Mouse (Mus musculus) midbrain, embryonic 14.5 days (tissue): ENCODE measurements around the gene Rdh9. TPM values are rescaled to one million over a fixed set of nuclear protein-coding genes. Genes with fewer than 3 reads are reported as not detected.

Source experiments
- ATAC-seq: fragments of 200-750 bp; cut with Nextera tagmentation; 2 replicates; pipeline ENCODE4 v1.8.0; 2017; ENCODE audit warnings: moderate number of reproducible peaks, moderate library complexity; ENCODE audit not compliant: low FRiP score, low TSS enrichment
- DNase-seq: peaks from one replicate; pipeline ENCODE4 v3.0.0-alpha.2; 2015
- H3K27ac ChIP-seq: fragments of 300-500 bp; sonication (generic); replicated peaks from 2 replicates; pipeline ENCODE4 v1.5.1; 2014; ENCODE audit warnings: mild to moderate bottlenecking, low read depth, low read length, moderate library complexity
- H3K27me3 ChIP-seq: fragments of 300-500 bp; sonication (generic); 2 replicates; pipeline ENCODE4 v1.6.1; 2014; ENCODE audit warnings: low read length, control low read depth, mixed read lengths; ENCODE audit not compliant: control insufficient read depth, insufficient read depth
- H3K36me3 ChIP-seq: fragments of 300-500 bp; sonication (generic); 2 replicates; pipeline ENCODE4 v1.6.1; 2014; ENCODE audit warnings: low read length, control low read depth; ENCODE audit not compliant: control insufficient read depth, insufficient read depth
- H3K4me1 ChIP-seq: fragments of 300-500 bp; sonication (generic); 2 replicates; pipeline ENCODE4 v1.6.1; 2014; ENCODE audit warnings: mild to moderate bottlenecking, antibody characterized with exemption, low read length, control low read depth; ENCODE audit not compliant: control insufficient read depth, insufficient read depth
- H3K4me2 ChIP-seq: fragments of 300-500 bp; sonication (generic); 2 replicates; pipeline ENCODE4 v1.6.1; 2014; ENCODE audit warnings: mild to moderate bottlenecking, low read length, moderate library complexity
- H3K4me3 ChIP-seq: fragments of 300-500 bp; sonication (generic); replicated peaks from 2 replicates; pipeline ENCODE4 v1.5.1; 2014; ENCODE audit warnings: low read depth, low read length
- H3K9ac ChIP-seq: fragments of 300-500 bp; sonication (generic); replicated peaks from 2 replicates; pipeline ENCODE4 v1.6.1; 2014; ENCODE audit warnings: mild to moderate bottlenecking, low read length, moderate library complexity
- H3K9me3 ChIP-seq: fragments of 300-500 bp; sonication (generic); 2 replicates; pipeline ENCODE4 v1.6.1; 2016; ENCODE audit warnings: low read length, control low read depth, mixed read lengths; ENCODE audit not compliant: control insufficient read depth
- WGBS: fragments of 180-500 bp; shearing (Covaris S2); extraction: QIAGEN DNeasy Blood & Tissue Kit; methylation state at CpG from one replicate; pipeline ENCODE4 v1.1.7; 2014; 5-methylcytosine and 5-hydroxymethylcytosine counted together
- polyA plus RNA-seq: library from polyadenylated mRNA; unstranded; fragments of >200 nt; fragmentation: Nextera tagmentation; extraction: Ambion mirVana; gene quantifications from 2 replicates; pipeline ENCODE4 v1.2.1, GENCODE M21; 2014

Rdh9 gene
- polyA plus RNA-seq, 1 experiment from 2014 or later: 0.22 TPM

- DNase-seq (peak; percentile 60), ATAC-seq (no peak)
- no peak overlapping the region for H3K4me3 ChIP-seq
- peaks cover 12% of the 10 kb centered on the region for H3K4me1 ChIP-seq
- no peaks in the 10 kb centered on the region for H3K9me3 ChIP-seq
- H3K4me2 ChIP-seq: peak overlapping the region; percentile 72
- no peak overlapping the region for H3K9ac ChIP-seq
- H3K36me3 ChIP-seq: peaks cover 19% of the 10 kb centered on the region
- no peaks in the 10 kb centered on the region for H3K27me3 ChIP-seq
- no peak overlapping the region for H3K27ac ChIP-seq
- 57% methylated on average over 13 of the region's 13 CpGs for WGBS
Observed at GRCm38 (mm10) chr10:127738151-127738882, 37.9 kb upstream of the Rdh9 start.

DNA sequence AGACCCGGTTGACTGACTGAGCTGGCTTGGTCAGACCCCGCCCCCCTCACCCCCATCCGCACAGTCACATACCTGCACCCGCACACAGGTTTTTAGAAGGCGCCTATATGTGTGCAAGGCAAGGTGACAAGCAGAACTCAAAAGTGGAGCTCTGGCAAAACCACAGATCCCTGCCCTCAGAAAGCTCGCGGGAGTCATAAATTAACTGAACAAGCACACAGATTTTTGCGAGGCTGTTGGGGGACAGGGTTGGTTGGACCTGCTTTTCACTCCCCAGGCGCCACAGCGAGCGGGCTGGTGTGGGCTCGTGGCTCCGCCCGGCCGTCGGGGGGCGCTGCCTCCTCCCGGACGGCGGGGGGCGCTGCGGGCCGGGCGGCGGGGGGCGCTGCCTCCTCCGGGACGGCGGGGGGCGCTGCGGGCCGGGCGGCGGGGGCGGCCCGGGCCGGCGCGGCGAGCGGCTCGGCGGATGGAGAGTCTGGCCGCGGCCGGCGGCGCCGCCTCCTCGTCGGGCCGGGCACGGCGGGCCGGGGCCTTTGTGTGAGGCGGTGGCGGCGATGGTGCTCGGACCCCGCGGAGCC is 37.0 kb upstream of the Rdh9 start, which contains the start of gene Zbtb39:
Gene Zbtb39, plus strand, starts transcription at position 456 of the 578 bp plus-strand sequence.
- Histone ChIP-seq H3K4me1 (peaks cover 12% of the 10 kb centered on the region), H3K9me3 (no peaks in the 10 kb centered on the region), H3K4me2 (peak within 1 kb of the TSS; percentile 72)

GRCm38 (mm10) chr10:127739661-127740161 is 36.5 kb upstream of the Rdh9 start:
- DNase-seq (peak; percentile 61), ATAC-seq (peak; percentile 80)
- no peaks in the 10 kb centered on the region for H3K9me3 ChIP-seq
- no peaks in the 10 kb centered on the region for H3K27me3 ChIP-seq
- peaks cover 12% of the 10 kb centered on the region for H3K4me1 ChIP-seq
- H3K4me2 ChIP-seq: peak overlapping the region; percentile 72
- peaks cover 33% of the 10 kb centered on the region for H3K36me3 ChIP-seq
- peak overlapping the region; percentile 84 for H3K27ac ChIP-seq
- peak overlapping the region; percentile 92 for H3K4me3 ChIP-seq
- peak overlapping the region; percentile 98 for H3K9ac ChIP-seq
- WGBS: under 1% methylated on average over 39 of the region's 55 CpGs

More for the DNA sequence above, 37.0 kb upstream of the Rdh9 start, which contains the start of gene Zbtb39:
- WGBS: 1% methylated on average over 47 of the region's 61 CpGs
- peak within 1 kb of the TSS; percentile 92 for H3K4me3 ChIP-seq
- peak within 1 kb of the TSS; percentile 98 for H3K9ac ChIP-seq
- no peaks in the 10 kb centered on the region for H3K27me3 ChIP-seq
- peaks cover 28% of the 10 kb centered on the region for H3K36me3 ChIP-seq
- DNase-seq: peak; percentile 89
- ATAC-seq: peak; percentile 86
- peak within 1 kb of the TSS; percentile 84 for H3K27ac ChIP-seq

GRCm38 (mm10) chr10:127744661-127745060 is 31.5 kb upstream of the Rdh9 start:
- 66% methylated on average over 5 of the region's 5 CpGs for WGBS
- Histone ChIP-seq H3K36me3 (peaks cover 69% of the 10 kb centered on the region), H3K9ac (no peak overlapping the region), H3K27ac (no peak overlapping the region), H3K4me1 (peaks cover 12% of the 10 kb centered on the region), H3K9me3 (no peaks in the 10 kb centered on the region), H3K4me3 (no peak overlapping the region), H3K4me2 (no peak overlapping the region), H3K27me3 (no peaks in the 10 kb centered on the region)
- no peak for ATAC-seq
- peak; percentile 51 for DNase-seq

GRCm38 (mm10) chr10:127745886-127746285 is 30.3 kb upstream of the Rdh9 start:
- H3K36me3 ChIP-seq: peaks cover 69% of the 10 kb centered on the region
- H3K27ac ChIP-seq: no peak overlapping the region
- H3K27me3 ChIP-seq: no peaks in the 10 kb centered on the region
- H3K4me2 ChIP-seq: no peak overlapping the region
- H3K9me3 ChIP-seq: no peaks in the 10 kb centered on the region
- ATAC-seq (no peak), DNase-seq (no peak)
- WGBS: 87% methylated on average over 5 of the region's 5 CpGs
- no peak overlapping the region for H3K9ac ChIP-seq
- peaks cover 2% of the 10 kb centered on the region for H3K4me1 ChIP-seq
- H3K4me3 ChIP-seq: no peak overlapping the region

GRCm38 (mm10) chr10:127747254-127747653 is 28.9 kb upstream of the Rdh9 start:
- no peak overlapping the region for H3K4me2 ChIP-seq
- WGBS: 97% methylated on average over 8 of the region's 8 CpGs
- no peaks in the 10 kb centered on the region for H3K27me3 ChIP-seq
- H3K36me3 ChIP-seq: peaks cover 61% of the 10 kb centered on the region
- no peaks in the 10 kb centered on the region for H3K9me3 ChIP-seq
- no peak overlapping the region for H3K9ac ChIP-seq
- DNase-seq (no peak), ATAC-seq (no peak)
- no peak overlapping the region for H3K27ac ChIP-seq
- no peak overlapping the region for H3K4me3 ChIP-seq
- no peaks in the 10 kb centered on the region for H3K4me1 ChIP-seq

DNA sequence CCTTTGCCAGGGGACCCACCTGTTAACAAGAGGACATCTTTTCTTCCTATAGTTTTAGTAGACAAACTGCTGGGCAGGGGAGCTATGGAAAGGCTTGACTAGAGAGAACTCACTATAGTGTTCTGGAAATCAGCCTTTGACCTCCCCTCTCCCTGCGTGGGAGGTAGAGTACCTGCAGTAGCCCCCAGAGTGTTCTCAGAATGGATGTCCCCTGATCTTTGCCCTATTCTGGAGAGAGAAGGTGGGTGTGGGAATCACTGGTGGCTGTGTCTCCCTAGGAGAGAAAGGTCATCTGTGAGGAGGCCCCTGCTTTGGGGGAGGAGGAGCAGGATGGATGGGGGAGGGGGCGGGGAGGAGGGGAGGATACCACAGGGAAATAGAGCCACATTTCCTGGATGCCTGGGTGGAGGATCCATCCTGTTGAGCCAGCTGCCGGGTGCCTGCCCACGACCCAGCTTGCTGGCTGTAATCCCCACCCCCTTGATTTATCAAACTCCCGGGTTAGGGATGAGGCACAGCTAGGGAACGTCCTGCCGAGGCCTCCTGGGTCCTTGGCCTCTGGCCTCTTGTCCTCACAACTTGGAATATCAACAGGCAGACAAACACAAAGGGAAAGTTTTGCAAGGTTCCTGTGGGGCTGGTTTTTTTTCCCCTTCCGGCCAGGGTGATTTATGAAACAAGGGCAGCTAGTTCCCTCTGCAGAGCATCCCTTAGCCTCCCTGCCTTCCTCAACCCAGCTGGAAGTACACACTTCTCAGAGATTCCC is 27.2 kb upstream of the Rdh9 start:
- WGBS: 10% methylated on average over 8 of the region's 8 CpGs
- Histone ChIP-seq H3K9ac (no peak overlapping the region), H3K9me3 (no peaks in the 10 kb centered on the region), H3K36me3 (peaks cover 43% of the 10 kb centered on the region), H3K4me3 (no peak overlapping the region), H3K4me2 (no peak overlapping the region), H3K27ac (no peak overlapping the region), H3K27me3 (no peaks in the 10 kb centered on the region), H3K4me1 (no peaks in the 10 kb centered on the region)
- DNase-seq (no peak), ATAC-seq (no peak)

DNA sequence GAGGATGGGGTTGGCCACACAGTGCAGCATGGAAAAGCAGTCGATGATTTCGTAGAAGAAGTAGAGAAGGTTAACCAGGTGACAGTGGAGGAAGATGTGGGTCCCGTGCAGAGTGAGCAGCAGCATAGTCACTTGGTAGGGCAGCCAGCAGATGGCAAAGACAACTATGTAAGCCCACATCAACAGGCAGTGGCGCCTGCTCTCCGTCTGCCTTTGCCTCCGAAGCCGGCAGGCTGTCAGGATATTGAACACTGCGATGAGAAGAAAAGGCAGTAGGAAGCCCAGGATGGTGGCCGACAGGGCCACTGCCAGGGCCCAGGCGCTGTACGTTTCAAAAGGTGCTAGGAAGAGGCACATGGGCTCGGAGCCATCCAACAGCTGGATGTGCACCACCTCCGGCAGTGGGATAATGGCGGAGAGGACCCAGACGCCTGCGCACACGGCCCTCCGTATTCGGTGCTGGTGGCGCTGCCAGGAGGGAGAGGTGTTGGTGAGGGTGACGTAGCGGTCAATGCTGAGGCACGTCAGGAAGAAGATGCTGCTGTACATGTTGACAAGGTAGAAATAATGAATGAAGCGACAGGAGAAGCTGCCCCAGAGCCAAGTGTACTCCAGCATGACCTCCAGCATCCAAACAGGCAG is 25.9 kb upstream of the Rdh9 start:
- Histone ChIP-seq H3K9me3 (no peaks in the 10 kb centered on the region), H3K9ac (no peak overlapping the region), H3K4me3 (peak overlapping the region; percentile 11; the same call in 1 of the 2 replicates), H3K4me2 (peak overlapping the region; percentile 39), H3K36me3 (peaks cover 31% of the 10 kb centered on the region), H3K27me3 (no peaks in the 10 kb centered on the region), H3K4me1 (no peaks in the 10 kb centered on the region), H3K27ac (no peak overlapping the region)
- 49% methylated on average over 24 of the region's 24 CpGs for WGBS
- no peak for DNase-seq
- ATAC-seq: no peak
